Comparison of ENCODE assay signal across 13 mouse cellular contexts in the genomic region with DNA sequence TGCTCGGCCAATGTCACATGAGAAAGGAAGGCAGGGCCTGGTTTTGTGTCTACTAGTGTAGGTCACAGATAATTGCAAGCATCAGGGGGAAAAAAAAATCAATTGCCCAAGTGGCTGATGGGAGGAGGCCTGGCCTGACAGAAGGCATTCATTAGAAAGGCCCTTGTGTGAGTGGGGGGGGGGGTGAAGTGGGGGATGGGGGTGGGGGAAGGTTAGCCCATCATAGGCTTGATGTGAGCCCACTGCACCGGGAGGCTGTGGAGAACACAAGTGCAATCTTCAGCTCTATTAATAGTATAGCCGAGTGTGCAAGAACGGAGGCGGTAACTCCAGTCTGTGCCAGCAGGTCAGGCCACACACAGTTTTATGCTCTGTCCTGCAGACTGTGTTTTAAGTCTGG. TPM values are rescaled to one million over a fixed set of nuclear protein-coding genes. Genes with fewer than 3 reads are reported as not detected.
DNase-seq lines count a peak whose midpoint lies in the region; ATAC-seq and TF ChIP-seq lines count a peak whose summit lies in the region.
"Had no signal": no experiment of that assay in that cellular context is flagged by ENCODE, and none has a peak within 500 bp of the region (broad histone marks: within the 10 kb centered on the region; RNA-seq: fewer than 3 reads in every experiment).

No protein-coding gene starts in this region.

- TF ChIP-seq CTCF in layer of hippocampus, adult 2 months (conservative IDR thresholded peaks at IDR 0.05), result no peak

- no peaks in the 10 kb centered on the region for H3K9me3 ChIP-seq in hindbrain, embryonic 10.5 days
- no peaks in the 10 kb centered on the region for H3K9me3 ChIP-seq in hindbrain, embryonic 16.5 days (ENCODE audit: control insufficient read depth, low read length)
- no peaks in the 10 kb centered on the region for H3K9me3 ChIP-seq in embryonic facial prominence, embryonic 11.5 days (replicated peaks; ENCODE audit: control insufficient read depth, low read length)
- no peaks in the 10 kb centered on the region for H3K9me3 ChIP-seq in forebrain, embryonic 13.5 days (replicated peaks)
- H3K9me3 ChIP-seq in hindbrain, embryonic 13.5 days, result no peaks in the 10 kb centered on the region
- H3K9me3 ChIP-seq: liver, embryonic 12.5 days had no signal

- H3K9ac ChIP-seq in hindbrain, embryonic 16.5 days (ENCODE audit: low read depth, low read length), result no peak overlapping the region
- H3K9ac ChIP-seq in embryonic facial prominence, embryonic 11.5 days (replicated peaks; ENCODE audit: low read length), result no peak overlapping the region
- no peak overlapping the region for H3K9ac ChIP-seq in forebrain, embryonic 13.5 days
- H3K9ac ChIP-seq in hindbrain, embryonic 13.5 days, result no peak overlapping the region
- H3K9ac ChIP-seq: liver, embryonic 12.5 days had no signal

- H3K36me3 ChIP-seq in hindbrain, embryonic 10.5 days, result no peaks in the 10 kb centered on the region
- no peaks in the 10 kb centered on the region for H3K36me3 ChIP-seq in hindbrain, embryonic 16.5 days (ENCODE audit: control insufficient read depth, insufficient read depth, low read length)
- H3K36me3 ChIP-seq in embryonic facial prominence, embryonic 11.5 days (replicated peaks; ENCODE audit: control insufficient read depth, insufficient read depth, low read depth, low read length), result no peaks in the 10 kb centered on the region
- H3K36me3 ChIP-seq in forebrain, embryonic 13.5 days (ENCODE audit: poor library complexity, severe bottlenecking), result no peaks in the 10 kb centered on the region
- no peaks in the 10 kb centered on the region for H3K36me3 ChIP-seq in hindbrain, embryonic 13.5 days
- H3K36me3 ChIP-seq: liver, embryonic 12.5 days had no signal

- no peaks in the 10 kb centered on the region for H3K27me3 ChIP-seq in hindbrain, embryonic 10.5 days (ENCODE audit: insufficient read depth, poor library complexity, severe bottlenecking)
- H3K27me3 ChIP-seq in hindbrain, embryonic 16.5 days (replicated peaks; ENCODE audit: control insufficient read depth, insufficient read depth, low read length), result no peaks in the 10 kb centered on the region
- H3K27me3 ChIP-seq in embryonic facial prominence, embryonic 11.5 days (ENCODE audit: control insufficient read depth, insufficient read depth, low read length), result no peaks in the 10 kb centered on the region
- H3K27me3 ChIP-seq in forebrain, embryonic 13.5 days, result no peaks in the 10 kb centered on the region
- H3K27me3 ChIP-seq in hindbrain, embryonic 13.5 days, result no peaks in the 10 kb centered on the region
- H3K27me3 ChIP-seq: CH12.LX; liver, embryonic 12.5 days had no signal

- H3K4me3 ChIP-seq in hindbrain, embryonic 10.5 days, result no peak overlapping the region
- no peak overlapping the region for H3K4me3 ChIP-seq in hindbrain, embryonic 16.5 days (ENCODE audit: low read length)
- no peak overlapping the region for H3K4me3 ChIP-seq in embryonic facial prominence, embryonic 11.5 days (ENCODE audit: low read depth, low read length)
- H3K4me3 ChIP-seq in forebrain, embryonic 13.5 days, result no peak overlapping the region
- H3K4me3 ChIP-seq in hindbrain, embryonic 13.5 days, result no peak overlapping the region
- no peak overlapping the region for H3K4me3 ChIP-seq in layer of hippocampus, adult 2 months
- H3K4me3 ChIP-seq: liver, embryonic 12.5 days had no signal

- no peak for ATAC-seq in hindbrain, embryonic 16.5 days
- peak; percentile 60; the same call in 1 of the 2 replicates for ATAC-seq in embryonic facial prominence, embryonic 11.5 days (replicated peaks; ENCODE audit: insufficient number of reproducible peaks, low FRiP score, low TSS enrichment, low read depth)
- peak; percentile 53; the same call in 1 of the 2 replicates for ATAC-seq in forebrain, embryonic 13.5 days
- ATAC-seq in hindbrain, embryonic 13.5 days (ENCODE audit: low FRiP score), result no peak
- ATAC-seq: liver, embryonic 12.5 days had no signal

- 58% methylated on average over 5 of the region's 5 CpGs for WGBS in hindbrain, embryonic 10.5 days
- 43% methylated on average over 5 of the region's 5 CpGs for WGBS in hindbrain, embryonic 16.5 days
- 31% methylated on average over 5 of the region's 5 CpGs for WGBS in embryonic facial prominence, embryonic 11.5 days
- WGBS in forebrain, embryonic 13.5 days, result 22% methylated on average over 5 of the region's 5 CpGs
- 36% methylated on average over 5 of the region's 5 CpGs for WGBS in hindbrain, embryonic 13.5 days

- intact Hi-C loops in left cerebral cortex, postnatal 10 days (cut with DNase I), result loop anchor here (5.0 to 10.0 kb wide), 3 partner anchors 202 to 475 kb away; no protein-coding TSS in a partner anchor

- H3K4me2 ChIP-seq in hindbrain, embryonic 16.5 days (ENCODE audit: low read length), result no peak overlapping the region
- no peak overlapping the region for H3K4me2 ChIP-seq in embryonic facial prominence, embryonic 11.5 days (ENCODE audit: low read depth, low read length)
- no peak overlapping the region for H3K4me2 ChIP-seq in forebrain, embryonic 13.5 days
- H3K4me2 ChIP-seq in hindbrain, embryonic 13.5 days, result no peak overlapping the region
- H3K4me2 ChIP-seq: liver, embryonic 12.5 days had no signal

- peaks cover 29% of the 10 kb centered on the region for H3K4me1 ChIP-seq in hindbrain, embryonic 10.5 days (replicated peaks)
- H3K4me1 ChIP-seq in hindbrain, embryonic 16.5 days (ENCODE audit: control insufficient read depth, insufficient read depth, low read depth, low read length), result peaks cover 10% of the 10 kb centered on the region
- no peaks in the 10 kb centered on the region for H3K4me1 ChIP-seq in embryonic facial prominence, embryonic 11.5 days (ENCODE audit: control insufficient read depth, insufficient read depth, low read length)
- H3K4me1 ChIP-seq in forebrain, embryonic 13.5 days, result peaks cover 27% of the 10 kb centered on the region
- H3K4me1 ChIP-seq in hindbrain, embryonic 13.5 days (replicated peaks), result peaks cover 29% of the 10 kb centered on the region
- H3K4me1 ChIP-seq: liver, embryonic 12.5 days had no signal

- peak overlapping the region; percentile 78 for H3K27ac ChIP-seq in hindbrain, embryonic 10.5 days
- H3K27ac ChIP-seq in hindbrain, embryonic 16.5 days (ENCODE audit: low read depth, low read length), result no peak overlapping the region
- peak overlapping the region; percentile 28 for H3K27ac ChIP-seq in embryonic facial prominence, embryonic 11.5 days (replicated peaks; ENCODE audit: low read depth, low read length)
- 0 out of 2 replicates have a peak overlapping the region, but pooled peaks have one; percentile 12 for H3K27ac ChIP-seq in forebrain, embryonic 13.5 days
- H3K27ac ChIP-seq in hindbrain, embryonic 13.5 days, result peak overlapping the region; percentile 48
- H3K27ac ChIP-seq in layer of hippocampus, adult 2 months, result no peak overlapping the region
- H3K27ac ChIP-seq: liver, embryonic 12.5 days had no signal

- no peak for DNase-seq in hindbrain, embryonic 10.5 days (ENCODE audit: low spot score)
- peak; percentile 76 for DNase-seq in embryonic facial prominence, embryonic 11.5 days (ENCODE audit: low spot score)
- DNase-seq in left cerebral cortex, postnatal 10 days (ENCODE audit: extremely low spot score in 1 of 2, low spot score in 2 of 2), result no peak
- DNase-seq in layer of hippocampus, adult 2 months (ENCODE audit: low spot score in 2 of 2), result no peak
- DNase-seq: cerebellum, adult 9-10 months; kidney, adult 9 months; lung, postnatal 14 days; spleen, adult 18-20 months had no signal

RNA-seq across cellular contexts. Expression of a gene that starts 11.1 kb away (rescaled TPM):
- polyA plus RNA-seq in hindbrain, embryonic 10.5 days (2016; fragmentation: Nextera tagmentation; extraction: Ambion mirVana), result 27.3 and 29.9 TPM in 2 replicates
- 28.8 and 31.0 TPM in 2 replicates for polyA plus RNA-seq in hindbrain, embryonic 16.5 days (2015; fragmentation: Nextera tagmentation; extraction: Ambion mirVana)
- polyA plus RNA-seq in embryonic facial prominence, embryonic 11.5 days (2014; fragmentation: Nextera tagmentation; extraction: Ambion mirVana), result 13.4 and 15.0 TPM in 2 replicates
- polyA plus RNA-seq in forebrain, embryonic 13.5 days (2015; fragmentation: Nextera tagmentation; extraction: Ambion mirVana), result 31.5 and 36.5 TPM in 2 replicates
- polyA plus RNA-seq in hindbrain, embryonic 13.5 days (2015; fragmentation: Nextera tagmentation; extraction: Ambion mirVana), result 36.6 and 41.0 TPM in 2 replicates
- 10 to 100 TPM; 75.5 to 87.5 TPM for total RNA-seq in left cerebral cortex, postnatal 10 days (2021)
- 100 to 1,000 TPM; 103 to 114 TPM for total RNA-seq in layer of hippocampus, adult 2 months (2021)

Comparison
In these comparisons a context has a peak if more than half of its experiments do, and no peak if none do; other contexts are left out.
1. H3K27ac ChIP-seq: peak in hindbrain, embryonic 10.5 days (single experiment), embryonic facial prominence, embryonic 11.5 days (single experiment), forebrain, embryonic 13.5 days (single experiment) and hindbrain, embryonic 13.5 days (single experiment); none in hindbrain, embryonic 16.5 days (single experiment) and layer of hippocampus, adult 2 months (single experiment).
2. ATAC-seq: peak in embryonic facial prominence, embryonic 11.5 days (single experiment) and forebrain, embryonic 13.5 days (single experiment); none in hindbrain, embryonic 16.5 days (single experiment) and hindbrain, embryonic 13.5 days (single experiment).